Mouse (Mus musculus): ENCODE data around the gene Serpina3n. TPM values are rescaled to one million over a fixed set of nuclear protein-coding genes. Genes with fewer than 3 reads are reported as not detected.
A peak's percentile ranks its signal among the peaks of the same experiment; 100 is the strongest.
"Not testable (repeated sequence)": the region's sequence is repeated elsewhere in the genome, so short reads cannot be mapped to it uniquely, and the experiment has no call there.

The Serpina3n gene
- 95.8 and 133 TPM in 2 replicates for polyA plus RNA-seq (2012; rRNA removed)

GRCm38 (mm10) chr12:104406454-104406885 is at the start of gene Serpina3n:
Serpina3n (plus strand) TSS chr12:104406729.
- no peak for DNase-seq (ENCODE audit: low spot score)

GRCm38 (mm10) chr12:104369986-104370385 is 36.5 kb upstream of the Serpina3n start:
- no peak for DNase-seq (ENCODE audit: low spot score)

GRCm38 (mm10) chr12:104377179-104377578 is 29.4 kb upstream of the Serpina3n start:
- not testable (repeated sequence) for DNase-seq (ENCODE audit: low spot score)

- DNase-seq (ENCODE audit: low spot score), result not testable (repeated sequence)
Measured at GRCm38 (mm10) chr12:104378351-104378750, 28.2 kb upstream of the Serpina3n start.

GRCm38 (mm10) chr12:104378815-104379214 is 27.7 kb upstream of the Serpina3n start:
- not testable (repeated sequence) for DNase-seq (ENCODE audit: low spot score)

GRCm38 (mm10) chr12:104379856-104380255 is 26.7 kb upstream of the Serpina3n start:
- DNase-seq (ENCODE audit: low spot score), result no peak

- DNase-seq (ENCODE audit: low spot score), result not testable (repeated sequence)
Measured at GRCm38 (mm10) chr12:104381071-104381604, 25.4 kb upstream of the Serpina3n start.

- not testable (repeated sequence) for DNase-seq (ENCODE audit: low spot score)
Measured at GRCm38 (mm10) chr12:104385987-104386386, 20.5 kb upstream of the Serpina3n start.

GRCm38 (mm10) chr12:104386878-104387277 is 19.7 kb upstream of the Serpina3n start:
- DNase-seq (ENCODE audit: low spot score), result not testable (repeated sequence)

GRCm38 (mm10) chr12:104388477-104388876 is 18.1 kb upstream of the Serpina3n start:
- no peak for DNase-seq (ENCODE audit: low spot score)

GRCm38 (mm10) chr12:104391057-104391456 is 15.5 kb upstream of the Serpina3n start:
- DNase-seq (ENCODE audit: low spot score), result not testable (repeated sequence)

GRCm38 (mm10) chr12:104403968-104404367 is 2.6 kb upstream of the Serpina3n start:
- no peak for DNase-seq (ENCODE audit: low spot score)

- no peak for DNase-seq (ENCODE audit: low spot score)
Measured at GRCm38 (mm10) chr12:104412507-104412906, 6.0 kb downstream of the Serpina3n start.

GRCm38 (mm10) chr12:104414576-104414975 is 8.0 kb downstream of the Serpina3n start:
- DNase-seq (ENCODE audit: low spot score), result no peak

- DNase-seq (ENCODE audit: low spot score), result no peak
Measured at GRCm38 (mm10) chr12:104415625-104416315, 9.2 kb downstream of the Serpina3n start.

- DNase-seq (ENCODE audit: low spot score), result peak; percentile 60
Measured at GRCm38 (mm10) chr12:104418340-104419135, 12.0 kb downstream of the Serpina3n start.

GRCm38 (mm10) chr12:104419136-104419462 is 12.6 kb downstream of the Serpina3n start:
- DNase-seq (ENCODE audit: low spot score), result no peak

- DNase-seq (ENCODE audit: low spot score), result no peak
Measured at GRCm38 (mm10) chr12:104422615-104423392, 16.3 kb downstream of the Serpina3n start.

GRCm38 (mm10) chr12:104425591-104425990 is 19.1 kb downstream of the Serpina3n start:
- DNase-seq (ENCODE audit: low spot score), result no peak

GRCm38 (mm10) chr12:104426915-104427314 is 20.4 kb downstream of the Serpina3n start:
- DNase-seq (ENCODE audit: low spot score), result no peak

- DNase-seq (ENCODE audit: low spot score), result no peak
Measured at GRCm38 (mm10) chr12:104431359-104431758, 24.8 kb downstream of the Serpina3n start.

- DNase-seq (ENCODE audit: low spot score), result no peak
Measured at GRCm38 (mm10) chr12:104433214-104433613, 26.7 kb downstream of the Serpina3n start.

Data from urinary bladder, adult 2 months (tissue).